Mouse (Mus musculus) cerebellum, postnatal 14 days (tissue): ENCODE results near the gene Dnah2.

Experiments
- DNase-seq, 2 experiments: peaks; one replicate each; pipeline ENCODE4 v3.0.0; 2021; ENCODE audit warnings: mixed read lengths in 2 of 2

Dnah2 gene

DNA sequence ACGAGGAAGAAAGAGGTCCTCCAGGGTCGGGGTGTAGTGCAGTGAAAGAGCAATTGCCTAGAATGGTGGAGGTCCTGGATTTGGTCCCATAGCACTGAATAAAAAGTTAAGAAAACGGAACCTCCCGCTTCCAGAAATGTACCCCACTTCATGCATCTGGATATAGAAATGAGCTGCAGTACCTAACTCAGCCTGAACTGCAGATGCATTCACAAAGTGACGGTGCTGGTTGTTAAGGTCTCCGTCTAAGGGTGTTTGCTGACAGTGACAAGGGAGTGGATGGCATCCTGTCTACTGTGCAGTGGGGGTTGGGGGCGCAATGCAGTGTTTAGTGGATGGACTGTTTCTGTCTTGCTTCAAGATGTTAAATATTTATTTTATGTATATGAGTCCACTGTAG lies 162.2 kb downstream of the Dnah2 start:
- DNase-seq: no peak

GRCm38 (mm10) chr11:69384979-69385378 lies 163.9 kb downstream of the Dnah2 start:
- DNase-seq: no peak

- DNase-seq: peak in 1 of 2 experiments; percentile 42
Observed at GRCm38 (mm10) chr11:69382478-69383105, 166.3 kb downstream of the Dnah2 start.

DNA sequence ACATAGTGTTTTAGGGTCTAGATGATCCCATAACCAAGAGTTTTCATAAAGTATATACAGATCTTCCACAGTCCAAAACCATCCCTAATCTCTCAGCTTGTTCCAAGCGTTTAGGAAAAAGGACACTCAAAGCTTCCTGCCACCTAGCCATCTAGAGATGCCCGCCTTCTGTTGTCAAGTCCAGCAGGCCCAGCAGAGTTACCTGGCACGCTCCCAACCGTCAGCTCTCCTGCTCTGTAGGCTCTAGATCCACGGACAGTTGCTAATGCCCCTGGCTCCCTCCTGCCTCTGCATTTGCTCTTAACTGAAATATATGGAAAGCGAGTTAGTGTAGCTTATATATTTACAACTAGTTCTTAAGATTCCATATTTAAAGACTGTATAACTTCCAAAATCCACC lies 167.6 kb downstream of the Dnah2 start:
- DNase-seq: peak; percentile 87 to 88

DNA sequence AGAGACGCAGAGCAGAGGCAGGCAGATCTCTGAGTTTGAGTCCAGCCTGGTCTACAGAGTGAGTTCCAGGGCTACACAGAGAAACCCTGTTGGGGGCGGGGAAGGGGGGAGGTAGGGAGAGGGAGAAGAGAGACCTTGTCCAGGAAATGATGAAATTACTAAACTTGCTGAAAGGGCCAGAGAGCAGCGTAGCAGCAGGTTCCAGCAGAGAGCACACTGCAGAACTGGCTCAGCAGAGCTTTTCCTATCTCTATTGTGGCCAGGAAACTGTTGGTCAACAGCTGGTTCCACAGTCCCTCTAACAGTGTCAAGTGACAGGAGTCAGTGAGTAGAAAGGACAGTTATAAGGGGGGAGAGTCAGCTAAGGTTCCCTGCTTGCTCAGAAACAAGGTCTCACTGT lies 169.3 kb downstream of the Dnah2 start:
- no peak for DNase-seq

- DNase-seq: no peak
Observed at GRCm38 (mm10) chr11:69377766-69378165, 171.1 kb downstream of the Dnah2 start.

DNA sequence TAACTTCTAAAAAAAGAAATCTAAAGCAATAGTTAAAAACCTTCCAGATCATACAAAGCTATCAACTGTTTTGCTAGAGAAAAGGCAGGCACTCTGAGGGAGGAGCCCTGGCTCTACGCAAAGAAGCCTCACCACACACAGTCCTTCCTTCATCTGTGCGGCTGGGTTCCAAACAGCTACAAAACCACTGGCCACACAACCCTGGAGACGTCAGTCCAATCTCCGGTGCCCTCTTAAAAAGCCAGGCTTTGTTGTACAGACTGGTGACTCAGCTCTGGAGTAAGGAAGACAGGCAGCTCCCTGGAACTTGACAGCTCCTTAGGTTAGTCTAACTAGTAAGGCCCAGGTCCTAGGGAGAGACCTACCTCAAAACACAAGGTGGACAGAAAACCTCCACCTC lies 173.3 kb downstream of the Dnah2 start:
- DNase-seq: no peak

- DNase-seq: no peak
Observed at GRCm38 (mm10) chr11:69373223-69373965, 175.5 kb downstream of the Dnah2 start.

- peak; percentile 54 to 67 for DNase-seq
Observed at GRCm38 (mm10) chr11:69372780-69373170, 176.1 kb downstream of the Dnah2 start.

- peak; percentile 92 to 95 for DNase-seq
Observed at GRCm38 (mm10) chr11:69372056-69372779, 176.7 kb downstream of the Dnah2 start.

GRCm38 (mm10) chr11:69371601-69372000 lies 177.3 kb downstream of the Dnah2 start:
- no peak for DNase-seq

DNA sequence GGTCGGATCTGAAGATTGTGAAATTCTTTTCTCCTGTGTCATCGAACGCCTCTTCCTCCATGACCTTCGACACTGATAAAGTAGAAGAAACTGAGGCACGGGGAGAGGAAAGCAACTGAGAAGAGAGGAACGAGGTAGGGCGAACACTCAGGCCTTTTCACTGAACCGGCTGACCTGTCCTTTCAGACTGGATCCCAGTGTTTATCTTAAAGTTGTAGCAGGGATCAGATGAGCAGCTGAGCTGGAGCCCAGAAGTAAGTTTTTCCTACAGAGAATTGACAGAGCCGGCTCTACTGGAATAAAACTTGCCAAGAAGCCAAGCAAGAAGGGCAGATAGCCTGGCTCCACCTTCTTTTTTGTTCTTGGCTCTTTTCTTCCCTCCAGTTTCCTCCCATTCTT lies 178.1 kb downstream of the Dnah2 start:
- no peak for DNase-seq
